Mouse (Mus musculus): ENCODE results near the gene Ripk1. TPM values are rescaled to one million over a fixed set of nuclear protein-coding genes. Genes with fewer than 3 reads are reported as not detected.

Ripk1 gene
- polyA plus RNA-seq (2014; fragmentation: Illumina TruSeq; extraction: RNeasy Lipid Tissue Mini Kit (QIAGEN cat#74804); ENCODE audit: low read depth, low replicate concordance) = 6.6 TPM

GRCm38 (mm10) chr13:34002058-34003006, at the start of gene Ripk1, which contains the start of gene Serpinb6a:
Gene Ripk1, plus strand, starts transcription at chr13:34002363.
Gene Serpinb6a, minus strand, starts transcription at chr13:34002794.

DNA sequence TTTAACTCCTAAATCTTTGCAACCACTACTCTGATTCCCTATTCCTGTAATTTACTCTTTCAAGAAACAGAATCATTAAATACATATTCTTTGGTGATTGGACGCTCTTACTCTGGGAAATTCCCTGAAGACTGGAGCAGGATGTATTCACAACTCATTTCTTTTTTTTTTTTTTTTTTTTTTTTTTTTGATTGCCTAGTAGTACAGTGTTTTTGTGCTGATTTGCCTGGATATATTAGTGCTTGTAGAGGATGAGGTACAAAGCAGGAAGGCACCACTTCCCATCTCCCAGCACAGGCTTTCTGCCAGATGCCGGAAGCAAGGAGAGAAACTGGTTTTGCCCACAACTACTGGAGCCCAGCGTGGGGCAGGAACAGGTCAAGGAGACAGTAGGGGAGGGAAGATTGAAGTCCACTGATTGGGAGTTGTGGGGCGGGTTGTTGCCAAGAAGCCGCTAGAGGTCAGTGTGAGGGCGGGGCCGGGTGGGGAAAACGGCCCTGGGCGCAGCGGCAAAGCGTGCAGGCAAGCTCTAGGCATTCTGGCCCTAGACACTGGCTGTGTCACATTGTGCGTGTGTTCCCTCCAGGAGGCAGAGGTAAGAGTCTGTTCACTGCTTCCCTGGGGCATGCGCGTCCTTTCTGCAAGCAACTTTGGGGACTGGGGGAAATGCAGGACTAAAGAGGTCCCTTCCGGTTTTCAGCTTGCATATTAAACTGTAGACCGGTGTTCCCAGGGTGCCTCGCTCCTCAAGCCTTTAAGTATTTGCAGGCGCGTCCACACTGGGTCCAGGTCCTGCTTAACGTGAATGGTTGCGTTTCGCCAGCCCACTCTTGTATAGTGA, 37.7 kb upstream of the Ripk1 start, which contains the start of gene Nqo2:
TSS of gene Nqo2 (plus strand) at position 482 of the 841 bp plus-strand sequence.

DNA sequence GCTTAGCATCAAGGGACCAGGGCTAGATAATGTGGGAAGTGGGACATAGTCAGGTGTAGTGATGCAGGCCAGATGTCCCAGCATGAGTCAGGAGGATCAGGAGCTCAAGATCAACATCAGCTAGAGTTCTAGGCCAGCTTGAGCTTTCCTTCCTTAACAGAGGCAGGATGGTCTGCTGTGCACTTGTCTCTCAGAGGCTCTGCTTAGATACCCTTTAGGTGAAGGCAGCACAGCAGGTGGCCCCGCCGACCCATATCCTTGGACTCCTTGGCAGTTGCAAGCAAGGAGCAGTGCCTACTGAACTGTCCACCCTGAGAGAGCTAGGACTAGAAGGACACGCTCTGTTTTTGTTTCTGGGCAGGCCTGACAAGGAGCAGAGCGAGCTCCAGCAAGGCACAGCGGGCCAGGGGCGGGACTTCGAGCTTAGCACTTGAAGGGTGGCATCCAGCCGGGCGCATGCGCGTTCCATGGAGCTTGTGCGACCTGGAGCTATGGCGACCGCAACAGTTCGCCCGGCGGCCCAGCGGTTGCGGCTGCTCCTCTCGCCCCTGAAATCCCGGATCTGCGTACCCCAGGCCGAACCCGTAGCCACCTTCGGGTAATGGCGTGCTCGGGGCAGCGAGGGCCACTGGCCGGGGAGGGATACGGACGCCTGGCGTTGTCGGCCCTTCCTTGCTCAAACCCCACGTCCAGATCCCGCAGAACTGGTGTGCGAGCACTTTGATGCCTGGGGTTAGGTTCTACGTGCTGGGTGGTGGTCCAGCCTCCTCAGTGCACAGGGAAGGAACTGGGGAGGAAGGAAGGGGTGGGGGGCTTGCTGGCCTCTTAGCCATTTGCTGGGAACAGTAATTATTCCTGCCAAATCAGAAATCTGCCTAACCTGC, 35.3 kb downstream of the Ripk1 start, which contains the start of gene Bphl:
TSS of gene Bphl (plus strand) at position 426 of the 884 bp plus-strand sequence.

DNA sequence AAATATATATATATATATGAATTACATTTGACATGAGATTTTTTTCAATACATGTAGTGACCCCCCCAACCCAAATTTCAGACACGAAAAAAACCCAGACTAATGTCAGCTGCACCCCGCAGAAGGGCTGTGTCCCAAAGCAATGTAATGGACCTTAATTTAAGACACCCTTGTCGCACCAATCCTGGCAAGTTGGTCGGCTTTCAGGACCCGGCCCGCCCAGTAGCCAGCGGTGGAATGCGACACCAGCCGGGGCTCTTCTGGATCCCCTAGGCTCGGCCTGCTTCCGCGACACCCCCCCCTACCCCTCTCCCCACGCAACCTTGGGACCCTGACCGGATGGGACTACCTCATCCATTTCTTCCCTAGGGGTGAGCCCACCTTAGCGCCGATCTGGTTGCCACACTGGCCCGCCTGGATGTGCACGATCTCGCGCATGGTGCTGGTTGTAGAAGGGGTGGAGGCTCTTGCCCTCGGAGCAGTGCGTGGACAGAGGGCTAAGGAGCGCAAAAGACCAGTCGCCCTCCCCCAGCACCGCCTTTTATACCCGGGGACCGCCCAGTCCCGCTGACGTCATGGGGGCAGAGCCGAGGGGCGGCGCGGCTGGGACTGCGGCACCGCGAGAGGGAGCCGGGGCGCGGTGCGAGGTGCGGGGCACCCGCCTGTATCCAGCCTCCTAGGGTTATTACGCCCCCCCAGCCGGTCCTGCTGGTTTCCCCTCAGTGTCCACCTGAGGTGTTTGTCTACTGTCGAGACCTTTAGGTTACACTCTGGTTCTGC, 75.5 kb downstream of the Ripk1 start, which contains the start of gene Tubb2a:
TSS of gene Tubb2a (minus strand) at position 516 of the 780 bp plus-strand sequence.

Other genes with a start within 250 kb of the Ripk1 start
- gene Serpinb6e, start 159.0 kb upstream of the Ripk1 start, polyA plus RNA-seq (2014; fragmentation: Illumina TruSeq; extraction: RNeasy Lipid Tissue Mini Kit (QIAGEN cat#74804); ENCODE audit: low read depth, low replicate concordance) = not detected
- not detected for gene Serpinb6c, start 96.7 kb upstream of the Ripk1 start, polyA plus RNA-seq (2014; fragmentation: Illumina TruSeq; extraction: RNeasy Lipid Tissue Mini Kit (QIAGEN cat#74804); ENCODE audit: low read depth, low replicate concordance)
- gene Nqo2, start 37.7 kb upstream of the Ripk1 start, polyA plus RNA-seq (2014; fragmentation: Illumina TruSeq; extraction: RNeasy Lipid Tissue Mini Kit (QIAGEN cat#74804); ENCODE audit: low read depth, low replicate concordance) = 47.1 TPM
- gene Serpinb6a, start 431 bp downstream of the Ripk1 start, polyA plus RNA-seq (2014; fragmentation: Illumina TruSeq; extraction: RNeasy Lipid Tissue Mini Kit (QIAGEN cat#74804); ENCODE audit: low read depth, low replicate concordance) = 140 TPM
- 40.8 TPM for gene Bphl, start 35.2 kb downstream of the Ripk1 start, polyA plus RNA-seq (2014; fragmentation: Illumina TruSeq; extraction: RNeasy Lipid Tissue Mini Kit (QIAGEN cat#74804); ENCODE audit: low read depth, low replicate concordance)
- 46.2 TPM for gene Tubb2a, start 75.6 kb downstream of the Ripk1 start, polyA plus RNA-seq (2014; fragmentation: Illumina TruSeq; extraction: RNeasy Lipid Tissue Mini Kit (QIAGEN cat#74804); ENCODE audit: low read depth, low replicate concordance)
- 3.1 TPM for gene Tubb2b, start 128.1 kb downstream of the Ripk1 start, polyA plus RNA-seq (2014; fragmentation: Illumina TruSeq; extraction: RNeasy Lipid Tissue Mini Kit (QIAGEN cat#74804); ENCODE audit: low read depth, low replicate concordance)
- gene Psmg4, start 160.6 kb downstream of the Ripk1 start, polyA plus RNA-seq (2014; fragmentation: Illumina TruSeq; extraction: RNeasy Lipid Tissue Mini Kit (QIAGEN cat#74804); ENCODE audit: low read depth, low replicate concordance) = 24.6 TPM

All from heart, adult 10 weeks (tissue).